Mouse (Mus musculus): Measurements from ENCODE around the gene Csnk2a2.

Gene Csnk2a2

GRCm38 (mm10) chr8:95490006-95490405 lies at the start of gene Csnk2a2:
TSS of gene Csnk2a2 (minus strand) at chr8:95490039.
- no peak for DNase-seq

GRCm38 (mm10) chr8:95539487-95539886 lies 49.6 kb upstream of the Csnk2a2 start:
- no peak for DNase-seq

- peak; percentile 72 to 74 for DNase-seq
Measured at GRCm38 (mm10) chr8:95533584-95534387, 43.9 kb upstream of the Csnk2a2 start, which contains the start of gene Ccdc113. TSS of gene Ccdc113 (plus strand) at chr8:95534085.

- DNase-seq: no peak
Measured at GRCm38 (mm10) chr8:95532206-95532605, 42.4 kb upstream of the Csnk2a2 start.

- no peak for DNase-seq
Measured at GRCm38 (mm10) chr8:95528750-95529310, 39.0 kb upstream of the Csnk2a2 start.

- no peak for DNase-seq
Measured at GRCm38 (mm10) chr8:95528194-95528593, 38.4 kb upstream of the Csnk2a2 start.

GRCm38 (mm10) chr8:95523991-95524390 lies 34.2 kb upstream of the Csnk2a2 start:
- no peak for DNase-seq

- DNase-seq: no peak
Measured at GRCm38 (mm10) chr8:95516928-95517327, 27.1 kb upstream of the Csnk2a2 start.

- no peak for DNase-seq
Measured at GRCm38 (mm10) chr8:95513219-95513618, 23.4 kb upstream of the Csnk2a2 start.

GRCm38 (mm10) chr8:95512257-95512656 lies 22.4 kb upstream of the Csnk2a2 start:
- DNase-seq: no peak

- no peak for DNase-seq
Measured at GRCm38 (mm10) chr8:95506245-95506644, 16.4 kb upstream of the Csnk2a2 start.

- no peak for DNase-seq
Measured at GRCm38 (mm10) chr8:95505606-95506005, 15.8 kb upstream of the Csnk2a2 start.

- DNase-seq: no peak
Measured at GRCm38 (mm10) chr8:95504835-95505234, 15.0 kb upstream of the Csnk2a2 start.

- DNase-seq: no peak
Measured at GRCm38 (mm10) chr8:95502431-95502830, 12.6 kb upstream of the Csnk2a2 start.

GRCm38 (mm10) chr8:95500436-95500835 lies 10.6 kb upstream of the Csnk2a2 start:
- no peak for DNase-seq

GRCm38 (mm10) chr8:95499266-95500064 lies 9.6 kb upstream of the Csnk2a2 start:
- peak in 1 of 2 experiments; percentile 12 for DNase-seq

GRCm38 (mm10) chr8:95497821-95498220 lies 8.0 kb upstream of the Csnk2a2 start:
- DNase-seq: no peak

GRCm38 (mm10) chr8:95496420-95496819 lies 6.6 kb upstream of the Csnk2a2 start:
- DNase-seq: no peak

GRCm38 (mm10) chr8:95495444-95495843 lies 5.6 kb upstream of the Csnk2a2 start:
- no peak for DNase-seq

- no peak for DNase-seq
Measured at GRCm38 (mm10) chr8:95492057-95492456, 2.2 kb upstream of the Csnk2a2 start.

GRCm38 (mm10) chr8:95488698-95489332 lies 1.0 kb downstream of the Csnk2a2 start:
- DNase-seq: peak; percentile 90 to 95

- no peak for DNase-seq
Measured at GRCm38 (mm10) chr8:95487800-95488697, 1.8 kb downstream of the Csnk2a2 start.
